Comparison of ENCODE assay signal across 8 mouse cellular contexts in genomic region chr19:34746201-34746600, GRCm38 (mm10). TPM values are rescaled to one million over a fixed set of nuclear protein-coding genes. Genes with fewer than 3 reads are reported as not detected.
A peak's percentile ranks its signal among the peaks of the same experiment; 100 is the strongest.
DNase-seq lines count a peak whose midpoint lies in the region; ATAC-seq and TF ChIP-seq lines count a peak whose summit lies in the region.

No protein-coding gene starts in this region.

- H3K27ac ChIP-seq in left cerebral cortex, adult 2 months = no peak overlapping the region
- H3K27ac ChIP-seq in forebrain, embryonic 14.5 days (ENCODE audit: low read depth, low read length) = no peak overlapping the region
- H3K27ac ChIP-seq in neural tube, embryonic 13.5 days (replicated peaks) = no peak overlapping the region

- intact Hi-C loops in left cerebral cortex, adult 2 months (cut with DNase I) = no loop called here
- intact Hi-C loops in left cerebral cortex, postnatal 4 days (cut with DNase I) = no loop called here

- 0 out of 2 replicates have a peak, but pooled peaks cover 7% of the 10 kb centered on the region for H3K27me3 ChIP-seq in forebrain, embryonic 14.5 days (replicated peaks; ENCODE audit: control insufficient read depth, insufficient read depth, low read length)
- H3K27me3 ChIP-seq in neural tube, embryonic 13.5 days = peaks cover 35% of the 10 kb centered on the region

- H3K36me3 ChIP-seq in forebrain, embryonic 14.5 days (ENCODE audit: control insufficient read depth, insufficient read depth, low read length) = no peaks in the 10 kb centered on the region
- no peaks in the 10 kb centered on the region for H3K36me3 ChIP-seq in neural tube, embryonic 13.5 days

- peak in 1 of 2 experiments; percentile 12 for DNase-seq in left cerebral cortex, adult 2 months (ENCODE audit: extremely low spot score in 1 of 2, low spot score in 2 of 2)
- no peak for DNase-seq in left cerebral cortex, postnatal 4 days
- peak; percentile 18 for DNase-seq in forebrain, embryonic 14.5 days (ENCODE audit: low spot score)
- peak; percentile 50 for DNase-seq in kidney, postnatal 14 days
- DNase-seq in left cerebral cortex, adult 9 months (ENCODE audit: low spot score in 2 of 2) = no peak
- no peak for DNase-seq in right cerebral cortex, adult 18-20 months
- no peak for DNase-seq in adrenal gland, adult 18-20 months (ENCODE audit: low spot score in 2 of 2)

- H3K4me3 ChIP-seq in left cerebral cortex, adult 2 months = peak overlapping the region; percentile 58
- H3K4me3 ChIP-seq in forebrain, embryonic 14.5 days (ENCODE audit: low read depth, low read length) = peak overlapping the region; percentile 57
- H3K4me3 ChIP-seq in neural tube, embryonic 13.5 days = peak overlapping the region; percentile 53

- ATAC-seq in forebrain, embryonic 14.5 days = peak; percentile 5; the same call in 1 of the 2 replicates
- ATAC-seq in neural tube, embryonic 13.5 days (ENCODE audit: low read depth) = no peak

- H3K4me1 ChIP-seq in forebrain, embryonic 14.5 days (ENCODE audit: control insufficient read depth, insufficient read depth, low read length) = peaks cover 7% of the 10 kb centered on the region; the same call in 1 of the 2 replicates
- H3K4me1 ChIP-seq in neural tube, embryonic 13.5 days (replicated peaks) = peaks cover 14% of the 10 kb centered on the region

- H3K9ac ChIP-seq in forebrain, embryonic 14.5 days (ENCODE audit: low read length) = peak overlapping the region; percentile 25; the same call in 1 of the 2 replicates
- peak overlapping the region; percentile 71; the same call in 1 of the 2 replicates for H3K9ac ChIP-seq in neural tube, embryonic 13.5 days

- no peaks in the 10 kb centered on the region for H3K9me3 ChIP-seq in forebrain, embryonic 14.5 days (replicated peaks; ENCODE audit: control insufficient read depth, low read length)
- H3K9me3 ChIP-seq in neural tube, embryonic 13.5 days = no peaks in the 10 kb centered on the region

- WGBS in forebrain, embryonic 14.5 days = 13% methylated on average over 9 of the region's 9 CpGs
- 14% methylated on average over 9 of the region's 9 CpGs for WGBS in neural tube, embryonic 13.5 days

- H3K4me2 ChIP-seq in forebrain, embryonic 14.5 days (ENCODE audit: low read length) = peak overlapping the region; percentile 99
- H3K4me2 ChIP-seq in neural tube, embryonic 13.5 days = peak overlapping the region; percentile 99

- TF ChIP-seq CTCF in left cerebral cortex, adult 2 months (IDR thresholded peaks at IDR 0.05) = no peak

RNA-seq across cellular contexts. Expression of gene Slc16a12, which starts 0.9 kb away (rescaled TPM):
- 1 to 10 TPM; 1.8 to 3.5 TPM for total RNA-seq in left cerebral cortex, adult 2 months (2021)
- 1 to 10 TPM; 2.5 to 2.6 TPM for total RNA-seq in left cerebral cortex, postnatal 4 days (2021)
- polyA plus RNA-seq in forebrain, embryonic 14.5 days (2014; fragmentation: Nextera tagmentation; extraction: Ambion mirVana) = 2.6 and 3.3 TPM in 2 replicates
- 1.9 and 2.0 TPM in 2 replicates for polyA plus RNA-seq in neural tube, embryonic 13.5 days (2015; fragmentation: Nextera tagmentation; extraction: Ambion mirVana)
- total RNA-seq in adrenal gland, adult 18-20 months (2021) = under 1 TPM; 0.33 to 0.54 TPM

Comparison
In these comparisons a context has a peak if more than half of its experiments do, and no peak if none do; other contexts are left out.
1. DNase-seq: peak in forebrain, embryonic 14.5 days (single experiment) and kidney, postnatal 14 days (single experiment); none in left cerebral cortex, postnatal 4 days (single experiment), left cerebral cortex, adult 9 months (0 of 2), right cerebral cortex, adult 18-20 months (single experiment) and adrenal gland, adult 18-20 months (0 of 2).
2. Peak in every context shown above with its lines, with median percentiles within 50 percentile points of each other: H3K4me3 ChIP-seq.